In the genomic region with DNA sequence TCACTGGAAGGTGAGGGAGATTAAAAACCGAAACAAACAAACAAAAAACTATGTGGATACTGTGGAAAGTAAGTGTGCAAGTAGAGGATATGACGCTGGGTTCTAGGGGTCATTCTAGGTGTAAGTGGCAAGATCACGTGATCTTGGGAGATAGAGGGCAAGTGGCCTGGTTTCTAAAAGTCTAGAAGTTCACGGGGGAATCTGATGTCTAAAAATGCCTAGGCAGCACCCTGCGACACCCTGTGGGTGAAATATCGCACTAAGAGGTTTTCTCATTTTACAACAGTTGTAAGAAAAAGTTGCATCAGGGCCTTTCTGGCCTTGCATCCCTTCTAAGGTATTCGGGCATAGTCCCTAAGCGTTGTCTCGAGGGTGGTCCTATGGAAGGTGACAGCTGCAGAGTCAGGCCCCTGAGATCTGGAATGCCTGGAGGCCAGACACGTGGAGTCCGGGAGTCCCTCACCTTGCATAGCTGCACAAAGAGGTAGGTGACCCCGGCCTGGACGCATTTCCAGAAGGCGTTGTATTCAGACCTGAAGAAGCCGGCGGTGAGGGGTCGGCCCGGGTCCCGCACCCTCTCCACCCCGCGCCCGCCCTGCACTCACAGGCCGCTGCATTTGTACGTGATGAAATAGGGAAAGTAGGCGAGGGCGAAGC, we compare ENCODE assay signal across 8 mouse cellular contexts. TPM values are rescaled to one million over a fixed set of nuclear protein-coding genes. Genes with fewer than 3 reads are reported as not detected.
DNase-seq lines count a peak whose midpoint lies in the region; ATAC-seq and TF ChIP-seq lines count a peak whose summit lies in the region.

No protein-coding gene starts in this region.

- no peaks in the 10 kb centered on the region for H3K9me3 ChIP-seq in G1E (replicated peaks)
- H3K9me3 ChIP-seq in forebrain, embryonic 15.5 days = no peaks in the 10 kb centered on the region
- no peaks in the 10 kb centered on the region for H3K9me3 ChIP-seq in liver, embryonic 16.5 days (replicated peaks; ENCODE audit: control insufficient read depth, low read length)

- no peak for ATAC-seq in G1E (ENCODE audit: extremely low read depth, insufficient number of reproducible peaks, low FRiP score, poor library complexity, severe bottlenecking)
- ATAC-seq in forebrain, embryonic 15.5 days (replicated peaks) = peak; percentile 48
- ATAC-seq in liver, embryonic 16.5 days (ENCODE audit: low read depth) = peak; percentile 5

- no peaks in the 10 kb centered on the region for H3K27me3 ChIP-seq in kidney, adult 2 months (replicated peaks; ENCODE audit: control insufficient read depth, insufficient read depth, low read length)
- H3K27me3 ChIP-seq in G1E (ENCODE audit: insufficient read depth, low read length) = no peaks in the 10 kb centered on the region
- no peaks in the 10 kb centered on the region for H3K27me3 ChIP-seq in forebrain, embryonic 15.5 days
- no peaks in the 10 kb centered on the region for H3K27me3 ChIP-seq in liver, embryonic 16.5 days (ENCODE audit: control insufficient read depth, insufficient read depth, low read depth, low read length)

- TF ChIP-seq POLR2A in kidney, adult 2 months (IDR thresholded peaks at IDR 0.05; ENCODE audit: low read depth, low read length) = no peak

- H3K9ac ChIP-seq in forebrain, embryonic 15.5 days (replicated peaks) = peak overlapping the region; percentile 62
- peak overlapping the region; percentile 81 for H3K9ac ChIP-seq in liver, embryonic 16.5 days (ENCODE audit: low read depth, low read length)

- H3K4me3 ChIP-seq in kidney, adult 2 months (ENCODE audit: insufficient read depth, low read depth, low read length) = peak overlapping the region; percentile 74
- H3K4me3 ChIP-seq in G1E (ENCODE audit: low read depth, low read length) = peak overlapping the region; percentile 83
- peak overlapping the region; percentile 59 for H3K4me3 ChIP-seq in forebrain, embryonic 15.5 days
- H3K4me3 ChIP-seq in liver, embryonic 16.5 days (ENCODE audit: low read depth, low read length) = peak overlapping the region; percentile 78

- no peaks in the 10 kb centered on the region; the same call in 1 of the 2 replicates for H3K4me1 ChIP-seq in kidney, adult 2 months (ENCODE audit: control insufficient read depth, insufficient read depth, low read length)
- peaks cover 49% of the 10 kb centered on the region for H3K4me1 ChIP-seq in G1E (ENCODE audit: insufficient read depth, low read depth, low read length)
- peaks cover 30% of the 10 kb centered on the region for H3K4me1 ChIP-seq in forebrain, embryonic 15.5 days
- peaks cover 16% of the 10 kb centered on the region for H3K4me1 ChIP-seq in liver, embryonic 16.5 days (ENCODE audit: control insufficient read depth, low read depth, low read length)

- peak; percentile 36 for DNase-seq in kidney, adult 2 months
- no peak for DNase-seq in kidney, postnatal 25 days
- DNase-seq in G1E (ENCODE audit: low spot score) = peak; percentile 51
- no peak for DNase-seq in urinary bladder, adult 2 months (ENCODE audit: low spot score)
- no peak for DNase-seq in cerebellum, adult 8-10 months
- DNase-seq in right cerebral cortex, postnatal 4 days = no peak

- 3% methylated on average over 26 of the region's 26 CpGs for WGBS in kidney, adult 2 months
- WGBS in forebrain, embryonic 15.5 days = 8% methylated on average over 26 of the region's 26 CpGs
- 5% methylated on average over 26 of the region's 26 CpGs for WGBS in liver, embryonic 16.5 days (ENCODE audit: insufficient replicate concordance)

- H3K36me3 ChIP-seq in kidney, adult 2 months (ENCODE audit: control insufficient read depth, insufficient read depth, low read length) = no peaks in the 10 kb centered on the region
- peaks cover 73% of the 10 kb centered on the region for H3K36me3 ChIP-seq in G1E (replicated peaks)
- H3K36me3 ChIP-seq in forebrain, embryonic 15.5 days = peaks cover 24% of the 10 kb centered on the region; the same call in 1 of the 2 replicates
- no peaks in the 10 kb centered on the region for H3K36me3 ChIP-seq in liver, embryonic 16.5 days (ENCODE audit: control insufficient read depth, insufficient read depth)

- peak overlapping the region; percentile 70 for H3K4me2 ChIP-seq in forebrain, embryonic 15.5 days (replicated peaks)
- H3K4me2 ChIP-seq in liver, embryonic 16.5 days (ENCODE audit: low read depth, low read length) = peak overlapping the region; percentile 87

- peak overlapping the region; percentile 53 for H3K27ac ChIP-seq in kidney, adult 2 months (ENCODE audit: insufficient read depth, low read depth, low read length)
- peak overlapping the region; percentile 88 for H3K27ac ChIP-seq in forebrain, embryonic 15.5 days (replicated peaks)
- H3K27ac ChIP-seq in liver, embryonic 16.5 days (ENCODE audit: low read length) = peak overlapping the region; percentile 86

- TF ChIP-seq CTCF in kidney, adult 2 months (conservative IDR thresholded peaks at IDR 0.05; ENCODE audit: insufficient read depth, insufficient read length, low read depth, low read length) = peak; percentile 13; the same call in 1 of the 2 replicates
- TF ChIP-seq CTCF in G1E (IDR thresholded peaks at IDR 0.05; ENCODE audit: low read depth, low read length) = no peak

RNA-seq across cellular contexts. Expression of a gene that starts 0.5 kb away (rescaled TPM):
- 457 and 511 TPM in 2 replicates for polyA plus RNA-seq in kidney, adult 2 months (2012; rRNA removed)
- total RNA-seq in G1E (2014; fragmentation: Nextera tagmentation) (57.5 and 67.7 TPM in 2 replicates), G1E (2017) (47.5 and 54.9 TPM in 2 replicates)
- polyA plus RNA-seq in G1E (2012) = 40.1 and 44.9 TPM in 2 replicates
- polyA plus RNA-seq in forebrain, embryonic 15.5 days (2015; fragmentation: Nextera tagmentation; extraction: Ambion mirVana) = 197 and 199 TPM in 2 replicates
- polyA plus RNA-seq in liver, embryonic 16.5 days (2015; fragmentation: Nextera tagmentation; extraction: Ambion mirVana) = 94.1 and 96.0 TPM in 2 replicates
- 97.6 and 129 TPM in 2 replicates for polyA plus RNA-seq in urinary bladder, adult 2 months (2012; rRNA removed)

RNA-seq across cellular contexts. Expression of a gene that starts 14.6 kb away (rescaled TPM):
- polyA plus RNA-seq in kidney, adult 2 months (2012; rRNA removed) = 0.31 and 0.86 TPM in 2 replicates
- not detected in 2 replicates for total RNA-seq in G1E (2014; fragmentation: Nextera tagmentation)
- not detected in 2 replicates for total RNA-seq in G1E (2017)
- polyA plus RNA-seq in G1E (2012) = not detected in 2 replicates
- polyA plus RNA-seq in forebrain, embryonic 15.5 days (2015; fragmentation: Nextera tagmentation; extraction: Ambion mirVana) = 1.1 TPM in 2 replicates
- 0.14 TPM in 1 of 2 replicates, not detected in the other for polyA plus RNA-seq in liver, embryonic 16.5 days (2015; fragmentation: Nextera tagmentation; extraction: Ambion mirVana)
- not detected in 2 replicates for polyA plus RNA-seq in urinary bladder, adult 2 months (2012; rRNA removed)

RNA-seq across cellular contexts. Expression of a gene that starts 16.9 kb away (rescaled TPM):
- 33.1 and 39.1 TPM in 2 replicates for polyA plus RNA-seq in kidney, adult 2 months (2012; rRNA removed)
- not detected in 2 replicates for total RNA-seq in G1E (2014; fragmentation: Nextera tagmentation)
- total RNA-seq in G1E (2017) = 0.05 and 0.06 TPM in 2 replicates
- not detected in 2 replicates for polyA plus RNA-seq in G1E (2012)
- polyA plus RNA-seq in forebrain, embryonic 15.5 days (2015; fragmentation: Nextera tagmentation; extraction: Ambion mirVana) = 1.1 and 1.9 TPM in 2 replicates
- polyA plus RNA-seq in liver, embryonic 16.5 days (2015; fragmentation: Nextera tagmentation; extraction: Ambion mirVana) = 4.1 and 4.4 TPM in 2 replicates
- polyA plus RNA-seq in urinary bladder, adult 2 months (2012; rRNA removed) = 0.03 TPM in 1 of 2 replicates, not detected in the other

RNA-seq across cellular contexts. Expression of a gene that starts 22.4 kb away (rescaled TPM):
- 1.4 and 1.9 TPM in 2 replicates for polyA plus RNA-seq in kidney, adult 2 months (2012; rRNA removed)
- total RNA-seq in G1E (2014; fragmentation: Nextera tagmentation) = 5.4 and 5.7 TPM in 2 replicates
- total RNA-seq in G1E (2017) = 0.52 and 5.1 TPM in 2 replicates
- 0.96 and 1.5 TPM in 2 replicates for polyA plus RNA-seq in G1E (2012)
- 1.6 and 2.0 TPM in 2 replicates for polyA plus RNA-seq in forebrain, embryonic 15.5 days (2015; fragmentation: Nextera tagmentation; extraction: Ambion mirVana)
- polyA plus RNA-seq in liver, embryonic 16.5 days (2015; fragmentation: Nextera tagmentation; extraction: Ambion mirVana) = 0.05 and 0.20 TPM in 2 replicates
- polyA plus RNA-seq in urinary bladder, adult 2 months (2012; rRNA removed) = 17.9 and 21.2 TPM in 2 replicates

RNA-seq across cellular contexts. Expression of a gene that starts 30.1 kb away (rescaled TPM):
- 0.96 and 1.4 TPM in 2 replicates for polyA plus RNA-seq in kidney, adult 2 months (2012; rRNA removed)
- total RNA-seq in G1E (2014; fragmentation: Nextera tagmentation) (not detected in 2 replicates), G1E (2017) (not detected in 2 replicates)
- not detected in 2 replicates for polyA plus RNA-seq in G1E (2012)
- not detected in 2 replicates for polyA plus RNA-seq in forebrain, embryonic 15.5 days (2015; fragmentation: Nextera tagmentation; extraction: Ambion mirVana)
- 0.57 and 0.90 TPM in 2 replicates for polyA plus RNA-seq in liver, embryonic 16.5 days (2015; fragmentation: Nextera tagmentation; extraction: Ambion mirVana)
- polyA plus RNA-seq in urinary bladder, adult 2 months (2012; rRNA removed) = not detected in 2 replicates

Comparison
In these comparisons a context has a peak if more than half of its experiments do, and no peak if none do; other contexts are left out.
1. DNase-seq: peak in kidney, adult 2 months (single experiment) and G1E (single experiment); none in kidney, postnatal 25 days (0 of 2), urinary bladder, adult 2 months (single experiment), cerebellum, adult 8-10 months (single experiment) and right cerebral cortex, postnatal 4 days (single experiment).
2. Peak in every context shown above with its lines, with median percentiles within 50 percentile points of each other: H3K27ac ChIP-seq and H3K4me3 ChIP-seq.